Comparison of ENCODE assay signal across 11 mouse cellular contexts in the genomic region with DNA sequence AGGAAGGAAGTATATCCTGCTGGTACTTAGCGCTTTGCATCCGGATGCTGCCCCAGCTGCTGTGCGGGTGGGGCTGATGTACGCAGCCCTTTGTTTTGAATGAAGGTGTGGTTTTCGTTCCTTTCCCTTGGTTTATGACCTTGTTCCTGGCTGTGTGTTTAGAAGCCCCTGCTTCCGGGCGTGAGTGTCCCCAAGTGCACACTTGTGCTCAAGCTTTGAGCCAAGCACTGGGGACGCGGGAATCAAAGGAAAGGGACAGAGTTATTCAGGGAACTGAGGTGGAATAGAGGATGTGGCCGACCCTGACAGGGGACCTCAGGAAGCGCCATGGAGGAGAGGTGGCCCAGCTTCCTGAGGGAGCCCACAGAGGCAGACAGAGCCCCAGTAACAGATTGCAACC. TPM values are rescaled to one million over a fixed set of nuclear protein-coding genes. Genes with fewer than 3 reads are reported as not detected.
DNase-seq lines count a peak whose midpoint lies in the region; ATAC-seq and TF ChIP-seq lines count a peak whose summit lies in the region.
"Had no signal": no experiment of that assay in that cellular context is flagged by ENCODE, and none has a peak within 500 bp of the region (broad histone marks: within the 10 kb centered on the region; RNA-seq: fewer than 3 reads in every experiment).

No protein-coding gene starts in this region.

- H3K27ac ChIP-seq in intestine, postnatal 0 days (ENCODE audit: low read depth, low read length) = 0 out of 2 replicates have a peak overlapping the region, but pooled peaks have one; percentile 7
- no peak overlapping the region for H3K27ac ChIP-seq in hindbrain, postnatal 0 days
- H3K27ac ChIP-seq: liver, embryonic 14.5 days had no signal

- no peaks in the 10 kb centered on the region for H3K27me3 ChIP-seq in intestine, postnatal 0 days (replicated peaks; ENCODE audit: control insufficient read depth, insufficient read depth, low read length)
- H3K27me3 ChIP-seq in hindbrain, postnatal 0 days (ENCODE audit: insufficient read depth, low read length) = no peaks in the 10 kb centered on the region

- DNase-seq in embryo, embryonic 11 days = peak; percentile 9
- DNase-seq in embryo, embryonic 9.5 days (ENCODE audit: extremely low spot score) = no peak
- peak; percentile 74 for DNase-seq in T-cell, adult 2 months (ENCODE audit: low spot score)
- peak; percentile 67 for DNase-seq in naive thymus-derived CD4-positive, alpha-beta T cell, adult 2 months (ENCODE audit: low read depth)
- no peak for DNase-seq in urinary bladder, postnatal 25 days (ENCODE audit: low spot score)
- DNase-seq in cerebellum, adult 11-12 months = no peak
- DNase-seq in hindbrain, postnatal 0 days (ENCODE audit: low spot score) = no peak

- H3K36me3 ChIP-seq in intestine, postnatal 0 days (ENCODE audit: control insufficient read depth, insufficient read depth) = no peaks in the 10 kb centered on the region; the same call in 1 of the 2 replicates
- H3K36me3 ChIP-seq in hindbrain, postnatal 0 days (ENCODE audit: insufficient read depth, low read length) = peaks cover 7% of the 10 kb centered on the region; the same call in 1 of the 2 replicates

- H3K4me1 ChIP-seq in intestine, postnatal 0 days (replicated peaks; ENCODE audit: control insufficient read depth, insufficient read depth, low read length) = no peaks in the 10 kb centered on the region
- H3K4me1 ChIP-seq in hindbrain, postnatal 0 days (ENCODE audit: insufficient read depth, low read length) = no peaks in the 10 kb centered on the region

- H3K4me3 ChIP-seq in intestine, postnatal 0 days (ENCODE audit: low read depth, low read length) = no peak overlapping the region
- no peak overlapping the region for H3K4me3 ChIP-seq in hindbrain, postnatal 0 days (ENCODE audit: low read length)
- H3K4me3 ChIP-seq: erythroblast, embryonic 14.5 days had no signal

- 56% methylated on average over 11 of the region's 11 CpGs for WGBS in intestine, postnatal 0 days
- 88% methylated on average over 11 of the region's 11 CpGs for WGBS in hindbrain, postnatal 0 days

- TF ChIP-seq CTCF in intestine, postnatal 0 days (IDR thresholded peaks at IDR 0.05; ENCODE audit: low read depth) = no peak; the same call in 1 of the 2 replicates
- no peak for TF ChIP-seq CTCF in hindbrain, postnatal 0 days (IDR thresholded peaks at IDR 0.05; ENCODE audit: low read depth)

- H3K4me2 ChIP-seq in intestine, postnatal 0 days (replicated peaks; ENCODE audit: low read depth) = no peak overlapping the region; the same call in 1 of the 2 replicates
- no peak overlapping the region for H3K4me2 ChIP-seq in hindbrain, postnatal 0 days (ENCODE audit: low read depth, low read length)

- no peaks in the 10 kb centered on the region for H3K9me3 ChIP-seq in intestine, postnatal 0 days (ENCODE audit: control insufficient read depth)
- H3K9me3 ChIP-seq in hindbrain, postnatal 0 days (ENCODE audit: low read length) = no peaks in the 10 kb centered on the region

- no peak overlapping the region for H3K9ac ChIP-seq in intestine, postnatal 0 days (ENCODE audit: low read depth, low read length)
- no peak overlapping the region for H3K9ac ChIP-seq in hindbrain, postnatal 0 days (replicated peaks; ENCODE audit: low read length)
- H3K9ac ChIP-seq: liver, embryonic 14.5 days had no signal

- peak; percentile 75 for ATAC-seq in intestine, postnatal 0 days
- ATAC-seq in hindbrain, postnatal 0 days = no peak
- ATAC-seq: hindbrain, embryonic 16.5 days had no signal

RNA-seq across cellular contexts. Expression of gene Atp6v0a2, which starts 13.7 kb away (rescaled TPM):
- 57.5 and 58.5 TPM in 2 replicates for polyA plus RNA-seq in intestine, postnatal 0 days (2015; fragmentation: Nextera tagmentation; extraction: Ambion mirVana)
- total RNA-seq in hindbrain, postnatal 0 days (2014; rRNA removed) = 23.7 and 28.3 TPM in 2 replicates
- polyA plus RNA-seq in hindbrain, postnatal 0 days (2015; fragmentation: Nextera tagmentation; extraction: Ambion mirVana) = 25.9 and 27.6 TPM in 2 replicates

RNA-seq across cellular contexts. Expression of gene Gtf2h3, which starts 35.8 kb away (rescaled TPM):
- 15.9 and 17.3 TPM in 2 replicates for polyA plus RNA-seq in intestine, postnatal 0 days (2015; fragmentation: Nextera tagmentation; extraction: Ambion mirVana)
- 26.7 and 33.4 TPM in 2 replicates for total RNA-seq in hindbrain, postnatal 0 days (2014; rRNA removed)
- polyA plus RNA-seq in hindbrain, postnatal 0 days (2015; fragmentation: Nextera tagmentation; extraction: Ambion mirVana) = 27.5 and 32.1 TPM in 2 replicates

RNA-seq across cellular contexts. Expression of gene Eif2b1, which starts 35.8 kb away (rescaled TPM):
- 37.3 and 39.0 TPM in 2 replicates for polyA plus RNA-seq in intestine, postnatal 0 days (2015; fragmentation: Nextera tagmentation; extraction: Ambion mirVana)
- total RNA-seq in hindbrain, postnatal 0 days (2014; rRNA removed) = 29.0 and 31.7 TPM in 2 replicates
- polyA plus RNA-seq in hindbrain, postnatal 0 days (2015; fragmentation: Nextera tagmentation; extraction: Ambion mirVana) = 56.8 and 57.5 TPM in 2 replicates

Comparison
In these comparisons a context has a peak if more than half of its experiments do, and no peak if none do; other contexts are left out.
1. DNase-seq: peak in embryo, embryonic 11 days (single experiment), T-cell, adult 2 months (single experiment) and naive thymus-derived CD4-positive, alpha-beta T cell, adult 2 months (single experiment); none in embryo, embryonic 9.5 days (single experiment), urinary bladder, postnatal 25 days (single experiment), cerebellum, adult 11-12 months (single experiment) and hindbrain, postnatal 0 days (single experiment).